Mouse (Mus musculus) lung, adult 2 months (tissue): Measurements from ENCODE around the gene Mgat5b.

Experiments used
- CTCF ChIP-seq: fragments of 200-500 bp; IDR thresholded peaks from 2 replicates; pipeline ENCODE4 v1.5.1; 2011; ENCODE audit warnings: mild to moderate bottlenecking, low read length, control low read depth; ENCODE audit not compliant: insufficient read depth
- POLR2A ChIP-seq: fragments of 200-500 bp; IDR thresholded peaks from 2 replicates; pipeline ENCODE4 v1.6.1; 2011; ENCODE audit warnings: low read depth, mild to moderate bottlenecking, control low read depth, low read length, borderline replicate concordance; ENCODE audit errors: extremely low read depth

GRCm38 (mm10) chr11:116869223-116869622 lies 49.4 kb upstream of the Mgat5b start:
- TF ChIP-seq CTCF (no peak), POLR2A (no peak)
